Mouse (Mus musculus) sigmoid colon, adult 10 weeks (tissue): Measurements from ENCODE around the gene Defb21. TPM values are rescaled to one million over a fixed set of nuclear protein-coding genes. Genes with fewer than 3 reads are reported as not detected.

Source experiments
- polyA plus RNA-seq: library from polyadenylated mRNA; stranded (reverse); fragments of 350-450 nt; fragmentation: Illumina TruSeq; extraction: RNeasy Lipid Tissue Mini Kit (QIAGEN cat#74804); gene quantifications from one replicate; pipeline ENCODE4 v1.2.3, GENCODE M21; 2014; ENCODE audit warnings: low read depth, low replicate concordance

The Defb21 gene
- polyA plus RNA-seq, result not detected

GRCm38 (mm10) chr2:152572114-152572794 is at the start of gene Defb21:
TSS of gene Defb21 (plus strand) at chr2:152572744.

GRCm38 (mm10) chr2:152539944-152540710 is 32.4 kb upstream of the Defb21 start, which contains the start of gene Defb29:
TSS of gene Defb29 (minus strand) at chr2:152540098.

GRCm38 (mm10) chr2:152569038-152569437 is 3.5 kb upstream of the Defb21 start, which contains the start of gene Gm17416:
TSS of gene Gm17416 (plus strand) at chr2:152569338.

DNA sequence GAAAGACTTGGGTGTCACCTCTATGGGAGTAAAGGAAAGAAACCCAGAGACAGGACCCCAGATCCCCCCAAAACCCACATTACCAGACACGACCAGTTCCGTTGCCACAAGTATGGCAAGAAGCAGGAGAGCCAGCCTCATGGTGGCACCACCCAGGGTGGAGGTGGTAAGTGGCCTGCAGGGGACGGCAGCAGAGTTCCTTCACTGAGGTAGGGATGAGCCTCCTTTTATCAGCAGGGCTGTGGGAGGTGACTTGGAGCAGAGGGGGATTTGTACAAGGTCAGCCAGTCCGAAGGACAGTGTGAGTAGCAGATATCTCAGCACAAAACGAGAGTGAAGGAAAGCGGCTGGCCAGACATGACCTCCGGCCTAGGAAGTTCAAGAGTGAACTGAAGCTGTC is 7.6 kb downstream of the Defb21 start, which contains the start of gene Defb19:
Gene Defb19 (minus strand): TSS at position 206 of the 400 bp plus-strand sequence.

GRCm38 (mm10) chr2:152599299-152599698 is 26.8 kb downstream of the Defb21 start, which contains the start of gene Defb45:
TSS of gene Defb45 (minus strand) at chr2:152599399.

GRCm38 (mm10) chr2:152604057-152604456 is 31.5 kb downstream of the Defb21 start, which contains the start of gene Defb36:
TSS of gene Defb36 (plus strand) at chr2:152604327.

DNA sequence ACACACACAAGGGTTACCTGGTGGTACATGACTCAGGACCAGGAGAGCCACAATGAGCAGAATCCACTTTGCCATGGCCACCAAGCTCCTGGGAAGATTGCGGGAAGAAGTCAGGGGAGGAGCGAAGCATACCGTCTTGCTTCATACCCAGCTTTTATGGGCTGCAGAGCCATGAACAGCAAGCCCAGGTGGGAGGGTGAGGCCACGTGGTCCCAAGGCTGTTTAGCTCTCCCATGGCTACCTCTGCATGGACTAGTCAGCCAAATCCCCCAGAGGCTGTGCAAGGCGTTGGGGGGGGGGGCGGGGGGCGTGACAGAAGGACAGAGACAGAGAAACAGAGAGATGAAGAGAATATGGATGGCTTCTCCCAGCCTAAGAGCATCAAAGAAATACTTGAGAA is 50.4 kb downstream of the Defb21 start, which contains the start of gene Defb25:
Gene Defb25 (minus strand): TSS at position 101 of the 400 bp plus-strand sequence.

Other genes with a start within 250 kb of the Defb21 start
- 1.8 TPM for gene Rbck1, start 240.1 kb upstream of the Defb21 start, polyA plus RNA-seq
- gene Trib3, start 228.7 kb upstream of the Defb21 start, polyA plus RNA-seq, result not detected
- gene Nrsn2, start 196.1 kb upstream of the Defb21 start, polyA plus RNA-seq, result 0.32 TPM
- gene Sox12, start 174.7 kb upstream of the Defb21 start, polyA plus RNA-seq, result 0.13 TPM
- 1.5 TPM for gene Zcchc3, start 157.7 kb upstream of the Defb21 start, polyA plus RNA-seq
- gene 6820408C15Rik, start 157.2 kb upstream of the Defb21 start, polyA plus RNA-seq, result not detected
- not detected for gene Defb23, start 108.1 kb upstream of the Defb21 start, polyA plus RNA-seq
- gene Defb20, start 95.7 kb upstream of the Defb21 start, polyA plus RNA-seq, result not detected
- gene Defb22, start 82.6 kb upstream of the Defb21 start, polyA plus RNA-seq, result not detected
- not detected for gene Defb26, start 61.1 kb upstream of the Defb21 start, polyA plus RNA-seq
- gene Defb28, start 54.5 kb upstream of the Defb21 start, polyA plus RNA-seq, result not detected
- gene Defb29, start 32.6 kb upstream of the Defb21 start, polyA plus RNA-seq, result not detected
- not detected for gene Gm17416, start 3.4 kb upstream of the Defb21 start, polyA plus RNA-seq
- not detected for gene Defb19, start 7.6 kb downstream of the Defb21 start, polyA plus RNA-seq
- gene Defb45, start 26.7 kb downstream of the Defb21 start, polyA plus RNA-seq, result 9.8 TPM
- gene Defb36, start 31.6 kb downstream of the Defb21 start, polyA plus RNA-seq, result not detected
- gene Defb25, start 50.3 kb downstream of the Defb21 start, polyA plus RNA-seq, result not detected
- 2.1 TPM for gene Rem1, start 54.2 kb downstream of the Defb21 start, polyA plus RNA-seq
- 28.0 TPM for gene H13, start 96.7 kb downstream of the Defb21 start, polyA plus RNA-seq
- 14.9 TPM for gene Mcts2, start 114.3 kb downstream of the Defb21 start, polyA plus RNA-seq
- 111 TPM for gene Id1, start 163.5 kb downstream of the Defb21 start, polyA plus RNA-seq
- not detected for gene Cox4i2, start 181.4 kb downstream of the Defb21 start, polyA plus RNA-seq